Mouse (Mus musculus) myocyte (in vitro differentiated cells): ENCODE data around the gene P2rx1.

Experiments used
- MAX ChIP-seq: IDR thresholded peaks from one replicate; pipeline ENCODE4 v1.6.1; 2011; ENCODE audit warnings: low read depth, mild to moderate bottlenecking, control low read depth
- MYOD1 ChIP-seq, 3 experiments: IDR thresholded peaks; one replicate each; pipeline ENCODE4 v1.6.1; 2011; ENCODE audit warnings: control low read depth in 2 of 3, low read depth in 2 of 3, mild to moderate bottlenecking in 2 of 3, moderate library complexity in 1 of 3; ENCODE audit not compliant: insufficient read length in 2 of 3, control insufficient read depth in 1 of 3
- POLR2A ChIP-seq: IDR thresholded peaks from one replicate; pipeline ENCODE4 v1.6.1; 2011; ENCODE audit warnings: low read depth, mild to moderate bottlenecking, control low read depth, moderate library complexity; ENCODE audit not compliant: insufficient read length
- SRF ChIP-seq: IDR thresholded peaks from one replicate; pipeline ENCODE4 v1.6.1; 2011; ENCODE audit warnings: low read depth; ENCODE audit not compliant: control insufficient read depth, insufficient read length
- USF1 ChIP-seq: IDR thresholded peaks from one replicate; pipeline ENCODE4 v1.6.1; 2011; ENCODE audit warnings: low read depth, mild to moderate bottlenecking, control low read depth, moderate library complexity

DNA sequence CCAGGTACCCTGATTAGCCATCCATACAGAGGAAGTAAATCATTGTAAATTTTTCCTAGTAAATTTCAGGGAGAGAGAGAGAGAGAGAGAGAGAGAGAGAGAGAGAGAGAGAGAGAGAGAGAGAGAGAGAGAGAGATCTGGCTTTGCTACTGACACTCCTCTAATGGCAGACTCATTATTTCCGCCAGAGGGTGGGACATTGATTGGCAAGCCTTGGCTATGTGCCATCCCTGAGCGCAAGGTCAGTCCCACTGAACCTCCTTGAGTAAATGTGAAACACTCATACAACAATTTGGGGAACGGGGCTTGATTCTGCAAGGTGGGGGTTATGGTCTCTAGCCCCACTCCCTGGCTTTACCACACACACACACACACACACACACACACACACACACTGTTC is 8.2 kb downstream of the P2rx1 start:
- no peak for TF ChIP-seq POLR2A
- no peak for TF ChIP-seq SRF
- TF ChIP-seq USF1: no peak
- no peak for TF ChIP-seq MAX
- TF ChIP-seq MYOD1 (IDR thresholded peaks at IDR 0.05; ENCODE audit: control insufficient read depth in 1 of 3, insufficient read length in 2 of 3, low read depth in 2 of 3): no peak
